Mouse (Mus musculus): ENCODE measurements around the gene Usp10.

Usp10 gene

DNA sequence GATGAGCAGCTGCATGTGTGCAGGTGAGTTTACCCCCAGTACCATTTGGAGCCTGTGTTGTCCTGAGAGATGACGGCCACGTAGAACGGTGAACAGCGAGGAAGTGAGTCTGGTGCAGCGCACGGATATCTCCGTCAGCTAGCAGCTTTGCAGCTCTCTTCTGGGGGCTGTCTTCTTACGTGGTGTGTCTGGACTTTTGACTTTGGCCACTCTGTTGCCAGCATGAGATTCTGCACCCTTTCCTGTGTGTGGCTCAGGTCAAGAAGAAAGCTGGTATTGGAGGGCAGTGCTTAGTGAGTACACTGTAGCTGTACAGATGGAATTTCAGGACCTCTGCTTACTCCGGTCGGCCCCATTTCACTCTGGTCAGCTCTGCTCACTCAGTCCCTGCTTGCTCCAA lies 47.9 kb downstream of the Usp10 start:
- in situ Hi-C loops (cut with MboI, MseI) = no loop called here

DNA sequence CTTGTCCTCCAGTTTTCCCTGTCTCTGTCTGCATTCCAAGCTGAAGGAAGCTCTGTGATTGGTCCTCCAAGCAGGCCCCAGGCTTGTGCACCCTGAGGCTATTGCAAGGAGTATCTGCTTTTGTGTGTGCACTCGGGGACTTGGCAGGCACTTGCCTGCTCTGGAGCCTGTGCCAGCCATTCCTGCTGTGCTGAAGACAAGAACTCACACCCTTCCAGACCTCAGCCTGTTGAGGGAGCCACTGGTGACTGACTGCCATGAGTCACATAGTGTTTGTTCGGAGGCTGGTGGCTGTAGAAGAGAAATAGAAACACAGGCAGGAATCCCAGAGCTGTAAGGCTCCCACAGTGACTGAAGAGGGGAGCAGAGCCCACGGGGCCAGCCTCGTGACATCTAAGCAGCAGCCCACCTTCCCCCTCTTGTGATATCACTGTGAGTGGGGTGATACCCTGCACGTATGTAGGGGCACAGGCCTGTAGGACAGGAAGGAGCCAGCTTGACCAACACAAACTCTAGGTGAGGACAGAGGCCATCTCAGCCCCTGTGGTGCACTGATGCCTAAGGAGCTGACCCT lies 50.5 kb downstream of the Usp10 start:
- in situ Hi-C loops (cut with MboI, MseI) = no loop called here

DNA sequence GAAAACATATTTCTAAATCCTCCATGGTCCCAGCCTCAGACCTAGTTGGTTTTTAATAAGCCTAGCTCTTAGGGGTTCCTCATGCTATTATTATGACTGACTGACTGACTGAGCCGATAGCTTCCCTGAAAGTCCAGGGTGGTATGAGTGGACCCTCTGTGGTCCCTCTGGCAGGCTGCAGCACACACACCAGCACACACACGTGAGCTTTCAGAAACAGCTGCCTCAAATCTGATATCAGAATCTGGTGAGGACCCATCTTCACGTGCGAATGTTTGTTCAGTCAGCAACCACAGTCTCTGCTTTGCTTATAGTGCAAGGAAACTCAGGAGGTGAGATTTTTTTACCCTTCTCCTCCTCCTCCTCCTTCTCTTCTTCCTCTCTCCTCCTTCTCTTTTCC lies 54.7 kb downstream of the Usp10 start:
- in situ Hi-C loops (cut with MboI, MseI) = loop anchor here (5.0 kb wide), 1 partner anchor 112 kb away; no protein-coding TSS in a partner anchor

DNA sequence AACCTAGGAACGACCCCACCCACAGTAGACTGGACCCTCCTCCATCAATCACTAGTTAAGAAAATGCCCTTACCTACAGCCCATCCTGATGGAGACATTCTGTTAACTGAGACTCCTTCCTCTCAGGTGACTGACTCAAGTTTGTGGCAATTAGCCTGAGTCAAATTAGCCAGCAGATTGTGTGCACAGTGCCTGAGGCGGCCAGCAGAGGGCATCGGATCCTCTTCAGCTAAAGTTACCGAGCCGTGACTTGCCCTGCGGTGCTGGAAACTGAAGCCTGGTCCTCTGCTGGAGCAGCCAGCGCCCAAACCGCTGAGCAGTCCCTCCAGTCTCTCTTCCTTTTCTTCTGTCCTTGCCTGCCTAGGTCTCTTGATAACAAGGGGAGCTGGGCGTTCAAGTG lies 57.3 kb downstream of the Usp10 start:
- in situ Hi-C loops (cut with MboI, MseI) = loop anchor here (5.0 kb wide), 1 partner anchor 110 kb away; no protein-coding TSS in a partner anchor

DNA sequence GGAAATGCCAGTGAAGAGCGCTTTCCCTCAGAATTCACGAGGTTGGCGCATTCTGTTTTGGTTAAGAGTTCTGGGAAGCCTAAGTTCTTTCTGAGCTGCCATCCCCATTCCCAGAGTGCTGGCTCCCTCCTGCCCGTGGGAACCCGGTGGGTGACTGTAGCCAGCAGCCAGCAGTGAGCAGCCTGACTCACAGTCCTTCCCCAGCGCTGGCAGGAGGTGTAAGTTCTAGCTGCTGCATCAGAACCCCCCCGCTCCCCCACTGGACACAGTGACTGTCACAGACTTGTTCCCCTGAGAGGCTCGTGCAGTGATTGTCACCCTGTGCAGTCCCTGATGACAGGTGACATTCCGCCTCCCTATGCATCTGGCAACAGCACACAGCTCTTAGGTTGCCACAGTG lies 60.0 kb downstream of the Usp10 start:
- in situ Hi-C loops (cut with MboI, MseI) = no loop called here

DNA sequence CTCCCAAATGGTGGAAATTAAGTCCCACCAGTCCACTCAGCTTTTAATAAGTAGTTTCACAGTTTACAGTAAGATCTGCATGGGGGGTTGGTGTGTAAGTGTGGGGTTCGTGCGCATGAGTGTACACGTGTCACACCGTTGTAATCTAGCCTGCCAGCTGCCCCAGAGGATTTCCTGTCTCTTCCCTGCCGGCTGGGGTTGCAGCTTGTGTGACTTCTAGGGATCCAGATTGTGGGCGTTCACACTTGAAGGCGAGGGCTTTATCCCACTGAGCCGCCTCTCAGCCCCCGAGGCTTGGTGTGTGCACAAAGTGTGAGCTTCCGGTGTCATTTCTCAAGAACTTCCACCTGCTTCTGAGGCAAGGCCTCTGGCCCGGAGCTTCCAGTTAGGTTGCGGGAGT lies 62.4 kb downstream of the Usp10 start:
- in situ Hi-C loops (cut with MboI, MseI) = no loop called here

DNA sequence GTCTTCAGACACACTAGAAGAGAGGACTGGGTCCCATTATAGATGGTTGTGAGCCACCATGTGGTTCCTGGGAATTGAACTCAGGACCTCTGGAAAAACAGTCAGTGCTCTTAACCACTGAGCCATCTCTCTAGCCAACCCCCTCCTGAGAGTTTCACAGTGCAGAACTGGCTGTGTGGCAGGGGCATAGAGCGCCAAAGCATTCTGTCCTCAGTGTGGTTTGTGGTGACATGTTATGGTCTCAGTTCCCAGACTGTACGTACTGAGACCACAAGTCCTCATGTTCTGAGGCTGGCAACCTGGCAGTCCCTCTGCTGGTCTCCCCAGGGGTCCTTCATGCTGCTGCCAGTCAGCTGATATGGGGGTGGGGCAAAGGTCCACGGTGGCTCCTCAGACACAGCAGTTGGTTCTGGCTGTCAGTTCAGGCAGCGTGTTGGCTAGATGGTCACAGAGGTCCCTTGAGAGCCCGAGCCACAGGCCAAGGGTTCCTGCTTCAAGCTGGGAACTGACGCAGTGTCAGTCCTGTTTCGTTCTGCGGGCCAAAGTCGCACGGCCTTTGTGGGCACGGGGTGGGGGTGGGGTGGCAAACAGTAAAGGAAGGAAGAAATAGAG lies 68.7 kb downstream of the Usp10 start:
- in situ Hi-C loops (cut with MboI, MseI) = no loop called here

DNA sequence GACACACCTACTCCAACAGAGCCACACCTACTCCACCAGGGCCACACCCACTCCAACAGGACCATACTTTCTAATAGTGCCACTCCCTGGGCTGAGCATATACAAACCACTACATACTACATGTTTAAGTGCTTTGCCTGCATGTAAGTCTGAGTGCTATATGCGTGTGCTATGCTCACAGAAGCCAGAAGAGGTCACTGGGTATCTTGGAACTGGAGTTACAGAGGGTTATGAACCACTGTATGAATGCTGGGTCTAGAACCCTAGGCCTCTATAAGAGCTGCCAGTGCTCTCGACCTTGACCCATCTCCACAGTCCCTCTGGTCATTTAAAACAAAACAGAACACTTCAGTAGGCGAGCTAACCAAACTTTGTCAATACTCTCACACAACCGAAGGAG lies 71.1 kb downstream of the Usp10 start:
- in situ Hi-C loops (cut with MboI, MseI) = no loop called here

DNA sequence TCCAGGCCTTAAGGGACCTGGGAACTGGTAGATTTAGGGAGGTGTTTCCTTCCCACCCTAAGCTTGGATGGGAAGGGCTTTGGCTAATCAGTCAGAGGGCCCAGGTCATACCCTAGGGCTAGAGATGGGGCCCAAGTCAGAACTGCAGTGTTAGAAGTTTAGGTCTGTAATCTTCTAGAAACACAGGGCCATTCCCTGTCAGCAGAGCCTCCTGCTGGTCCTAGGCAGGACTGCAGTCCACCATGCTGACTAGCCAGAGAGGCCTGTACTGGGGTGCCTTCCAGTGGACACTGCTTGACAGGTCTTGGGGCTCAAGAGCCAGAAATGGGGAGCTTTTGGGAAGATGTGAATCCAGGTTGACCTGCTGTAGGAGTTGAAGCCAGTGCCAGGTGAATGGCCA lies 73.9 kb downstream of the Usp10 start:
- in situ Hi-C loops (cut with MboI, MseI) = no loop called here

DNA sequence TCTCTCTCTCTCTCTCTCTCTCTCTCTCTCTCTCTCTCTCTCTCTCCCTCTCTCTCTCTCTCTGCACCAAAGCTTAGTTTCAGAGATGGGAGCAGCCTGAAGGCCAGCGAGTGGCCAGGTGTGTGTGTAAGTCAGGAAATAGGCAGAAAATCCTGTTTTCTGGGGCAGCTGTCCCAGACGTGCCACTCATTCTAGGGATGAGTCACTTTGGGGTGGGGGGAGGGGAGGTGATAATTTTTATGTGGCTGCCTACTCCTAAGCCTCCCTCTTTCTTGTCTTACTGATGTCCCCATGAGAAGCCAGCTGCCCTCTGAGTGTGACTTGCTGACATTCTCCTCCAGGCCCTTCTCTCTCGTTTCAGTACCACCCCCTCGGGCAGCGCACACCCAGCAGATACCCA lies 76.0 kb downstream of the Usp10 start:
- in situ Hi-C loops (cut with MboI, MseI) = no loop called here

DNA sequence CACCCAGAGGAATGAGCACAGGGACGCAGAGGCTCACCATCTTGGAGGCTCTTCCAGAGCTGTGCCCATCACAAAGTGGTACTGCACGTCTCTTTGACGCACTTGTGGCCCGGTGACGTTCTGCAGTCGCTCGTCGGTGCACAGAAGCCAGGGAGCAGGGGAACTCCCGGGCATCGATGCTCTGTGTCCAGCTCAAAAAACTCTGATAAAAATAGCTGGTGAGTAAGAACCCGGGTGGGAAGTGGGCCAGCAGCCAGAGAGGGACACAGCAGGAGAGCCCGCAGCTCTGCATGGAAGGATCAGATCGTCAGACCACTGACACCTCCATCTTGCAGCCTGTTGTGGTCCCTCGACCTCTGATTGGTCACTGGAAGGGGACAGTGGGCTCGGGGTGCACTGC lies 77.9 kb downstream of the Usp10 start:
- in situ Hi-C loops (cut with MboI, MseI) = no loop called here

DNA sequence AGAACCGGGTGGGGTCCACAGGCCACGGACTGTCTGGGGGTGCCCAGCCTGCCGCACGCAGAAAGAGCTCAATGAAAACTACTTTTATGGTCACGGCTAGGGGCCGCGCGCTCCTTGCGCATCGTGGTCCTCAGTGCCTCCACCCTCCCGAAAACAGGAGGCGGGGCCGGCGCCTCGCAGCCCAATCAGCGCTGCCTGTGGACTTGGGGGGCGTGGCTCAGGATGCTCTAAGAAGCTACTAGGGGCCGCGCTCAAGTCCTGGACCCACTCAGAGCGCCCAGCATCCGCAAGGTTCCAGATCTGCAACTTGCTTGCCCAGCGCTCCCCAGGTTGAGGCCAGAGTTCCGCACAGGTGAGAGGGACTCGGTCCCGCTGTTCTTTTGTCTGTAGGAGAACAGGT lies 82.1 kb downstream of the Usp10 start, which contains the start of gene Crispld2:
TSS of gene Crispld2 (plus strand) at position 190 of the 400 bp plus-strand sequence.
- in situ Hi-C loops (cut with MboI, MseI) = no loop called here

DNA sequence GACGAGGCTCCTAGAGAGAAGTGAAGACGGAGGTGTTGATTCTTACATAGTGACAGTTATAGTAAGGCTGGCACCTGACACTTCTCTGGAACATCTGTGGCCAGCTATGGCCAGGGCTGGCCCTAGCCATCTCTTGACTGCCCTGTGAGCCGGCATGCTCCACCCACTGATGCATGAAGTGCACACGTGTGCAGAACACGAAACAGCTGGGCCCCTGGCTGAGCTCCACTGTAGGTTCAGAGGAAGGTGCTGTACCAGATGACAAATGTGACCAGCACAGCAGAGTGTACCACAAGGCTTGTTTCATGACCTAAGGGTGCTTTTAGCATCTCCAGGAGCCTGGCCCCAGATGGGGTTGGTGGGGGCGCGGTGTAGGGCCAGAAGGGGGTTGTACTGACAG lies 84.0 kb downstream of the Usp10 start:
- in situ Hi-C loops (cut with MboI, MseI) = no loop called here

DNA sequence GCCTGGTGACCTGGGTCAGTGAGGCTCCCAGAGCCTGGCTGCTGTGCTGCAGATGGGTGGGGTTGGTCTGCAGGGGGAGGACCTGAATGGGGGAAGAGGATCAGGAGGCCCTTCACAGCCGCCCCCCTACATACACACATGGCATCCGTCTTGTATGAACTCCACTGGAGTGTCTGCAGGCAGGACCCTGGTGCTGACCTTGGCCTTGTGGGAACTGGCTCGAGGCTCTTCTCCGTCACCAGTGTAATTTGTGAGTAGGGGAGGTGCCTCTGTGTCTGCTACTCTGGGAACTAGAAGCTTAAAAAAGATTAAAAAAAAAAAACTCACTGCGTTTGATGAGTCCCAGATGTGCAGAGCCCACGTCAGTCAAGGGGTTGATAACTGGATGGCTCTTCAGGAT lies 84.4 kb downstream of the Usp10 start:
- in situ Hi-C loops (cut with MboI, MseI) = no loop called here

DNA sequence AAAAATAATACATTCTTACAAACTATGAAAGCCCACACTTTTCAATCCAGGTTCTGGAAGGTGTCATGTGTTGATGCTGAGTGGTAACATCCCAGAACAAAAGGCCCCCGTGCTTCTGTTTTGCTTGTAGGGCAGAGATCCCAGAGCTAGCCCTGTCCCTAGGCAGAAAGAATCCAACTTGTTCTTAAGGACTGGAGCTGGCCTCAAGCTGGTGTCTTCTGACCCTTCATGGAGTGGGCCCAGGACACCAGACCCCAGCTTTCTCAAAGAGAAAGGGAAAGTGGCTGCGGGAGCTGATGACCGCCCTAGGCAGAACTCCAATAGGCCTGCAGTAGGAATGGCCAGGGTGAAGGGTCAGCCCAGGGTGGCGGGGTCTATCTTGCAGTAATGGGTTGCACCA lies 87.1 kb downstream of the Usp10 start:
- in situ Hi-C loops (cut with MboI, MseI) = no loop called here

DNA sequence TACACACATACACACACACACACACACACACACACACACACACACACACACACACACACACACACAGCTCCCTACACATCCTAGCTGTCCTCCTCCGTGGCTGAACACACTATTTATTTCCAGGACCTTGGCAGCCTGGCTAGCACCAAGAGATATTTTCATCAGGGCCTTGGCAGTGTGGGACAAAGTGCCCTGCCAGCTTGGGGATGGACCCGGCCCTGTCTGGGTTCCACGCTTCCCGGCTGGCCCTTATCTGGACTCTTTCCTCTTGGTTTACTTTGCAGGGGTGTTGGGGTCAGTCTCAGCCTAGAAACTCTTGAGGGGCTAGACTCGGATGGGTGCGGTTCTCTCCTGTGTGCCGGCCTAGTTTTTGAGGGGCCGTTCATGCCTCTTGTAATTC lies 90.3 kb downstream of the Usp10 start:
- in situ Hi-C loops (cut with MboI, MseI) = no loop called here

DNA sequence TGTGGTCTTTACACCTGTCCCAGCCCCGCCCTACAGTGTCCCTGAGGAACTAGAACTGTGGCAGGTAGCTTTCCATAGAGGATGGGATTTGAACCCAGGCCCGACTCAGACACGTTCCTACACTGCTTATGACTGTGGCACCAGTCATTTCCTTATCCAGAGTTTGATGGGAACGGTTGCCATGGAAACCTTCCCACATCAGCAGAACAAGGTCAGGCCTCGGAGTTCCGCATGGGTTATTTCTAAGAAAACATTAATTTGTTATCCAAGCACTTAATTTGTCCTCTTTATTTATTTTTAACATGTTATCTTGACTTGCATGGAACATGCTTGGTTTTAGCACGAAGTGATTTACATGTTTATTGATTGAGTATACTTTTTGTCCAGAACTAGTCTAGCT lies 91.6 kb downstream of the Usp10 start:
- in situ Hi-C loops (cut with MboI, MseI) = no loop called here

DNA sequence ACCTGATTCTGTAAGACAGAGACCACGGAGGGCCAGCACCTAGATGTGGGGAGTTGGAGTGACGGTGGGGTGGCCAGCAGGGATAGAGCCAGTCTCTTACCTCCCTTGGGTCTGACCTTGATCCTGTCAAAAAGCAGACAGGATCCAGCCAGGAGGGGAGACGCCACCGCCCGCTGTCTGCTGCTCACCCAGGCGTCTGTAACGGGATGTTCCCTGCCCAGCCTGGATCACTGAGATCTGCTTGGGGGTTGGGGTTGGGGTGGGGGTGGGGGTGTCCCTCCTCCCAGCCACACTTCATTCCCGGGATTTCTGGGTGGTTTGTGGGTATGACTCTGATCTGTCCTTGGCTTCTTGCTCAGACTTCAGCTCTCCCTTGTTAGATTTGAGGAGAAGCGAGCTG lies 92.2 kb downstream of the Usp10 start:
- in situ Hi-C loops (cut with MboI, MseI) = no loop called here

DNA sequence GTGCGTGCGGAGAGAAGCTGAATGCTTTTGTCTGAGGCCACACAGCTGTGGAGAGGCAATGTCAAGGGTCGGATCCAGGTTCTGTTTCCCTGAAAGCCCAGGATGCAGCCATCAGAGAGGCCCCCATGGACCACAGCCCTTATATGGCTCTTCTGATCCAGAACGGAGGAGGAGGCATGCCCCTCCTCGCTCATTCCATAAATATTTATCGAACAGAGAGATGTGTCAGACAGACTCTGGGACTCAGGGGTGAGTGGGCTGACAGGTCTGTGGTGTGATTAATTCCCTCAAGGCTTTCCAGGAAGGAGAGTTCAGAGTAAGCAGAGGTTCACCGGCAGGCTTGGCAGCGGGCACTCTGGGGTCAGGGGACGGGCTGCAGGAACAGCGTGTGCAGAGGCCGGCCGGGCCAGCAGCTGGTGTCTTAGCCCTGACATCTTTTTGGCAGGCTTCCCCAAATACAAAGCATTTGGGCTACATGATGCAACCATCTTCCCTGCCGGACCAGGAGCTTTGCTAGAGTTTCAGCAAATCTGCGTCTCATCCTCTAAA lies 94.1 kb downstream of the Usp10 start:
- in situ Hi-C loops (cut with MboI, MseI) = no loop called here

DNA sequence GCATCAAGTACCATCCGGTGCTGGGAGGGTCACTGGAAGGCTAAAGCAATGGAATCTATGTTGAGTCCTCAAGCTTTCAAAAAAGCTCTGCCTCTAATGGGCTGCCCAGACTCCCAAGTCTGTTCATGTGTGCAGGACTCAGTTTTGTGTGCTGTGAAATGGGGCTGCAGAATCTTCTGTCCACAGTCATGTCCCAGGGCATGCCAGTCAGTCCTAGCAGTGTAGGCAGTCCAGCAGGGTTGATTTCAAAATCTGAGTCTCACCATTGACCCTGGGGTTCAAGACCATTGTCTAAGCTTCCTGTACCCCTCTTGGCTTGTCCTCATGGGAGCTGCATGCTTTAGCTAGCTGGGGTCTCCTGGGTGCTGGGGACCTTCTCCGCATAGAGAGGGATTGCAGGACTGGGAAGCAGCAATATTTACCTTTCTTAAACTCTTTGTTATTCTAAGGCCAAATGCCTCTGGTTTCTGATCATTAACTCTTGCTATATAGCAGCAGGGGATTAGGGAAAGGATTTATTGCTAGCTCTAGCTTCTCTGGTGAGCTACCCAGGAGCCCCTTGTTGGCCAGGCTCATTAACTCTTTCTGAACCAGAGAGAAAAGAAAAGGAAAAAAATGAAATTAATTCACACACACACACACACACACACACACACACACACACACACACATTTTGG lies 94.7 kb downstream of the Usp10 start:
- in situ Hi-C loops (cut with MboI, MseI) = loop anchor here (5.0 kb wide), 1 partner anchor 72 kb away; no protein-coding TSS in a partner anchor

DNA sequence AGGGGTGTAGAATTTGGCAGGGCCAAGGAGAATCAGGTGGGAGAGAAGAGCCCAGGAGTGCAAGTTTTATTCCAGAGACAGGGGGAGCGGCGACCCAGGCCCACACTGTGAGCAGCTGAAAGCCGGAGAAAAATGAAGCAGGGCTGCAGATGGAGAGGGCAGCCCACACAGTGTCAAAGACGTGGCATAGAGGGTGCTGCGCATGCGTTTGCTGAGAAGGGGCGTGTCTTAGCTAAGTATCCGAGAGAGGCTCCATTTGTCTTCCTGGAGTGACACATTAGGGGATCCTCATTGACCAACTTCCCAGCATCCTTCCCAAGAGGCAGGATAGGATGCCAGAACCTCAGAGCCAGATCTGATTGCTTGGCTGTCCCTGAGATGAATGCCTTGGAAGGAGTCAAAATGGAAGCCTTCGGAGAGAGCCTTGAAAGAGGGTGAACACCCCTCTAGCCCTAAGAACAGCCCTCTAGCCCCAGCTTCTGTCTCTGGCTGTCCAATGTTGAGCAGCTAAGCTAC lies 96.5 kb downstream of the Usp10 start:
- in situ Hi-C loops (cut with MboI, MseI) = loop anchor here (5.0 kb wide), 1 partner anchor 71 kb away; no protein-coding TSS in a partner anchor
